ENCODE assay signal across 9 mouse cellular contexts in the genomic region with DNA sequence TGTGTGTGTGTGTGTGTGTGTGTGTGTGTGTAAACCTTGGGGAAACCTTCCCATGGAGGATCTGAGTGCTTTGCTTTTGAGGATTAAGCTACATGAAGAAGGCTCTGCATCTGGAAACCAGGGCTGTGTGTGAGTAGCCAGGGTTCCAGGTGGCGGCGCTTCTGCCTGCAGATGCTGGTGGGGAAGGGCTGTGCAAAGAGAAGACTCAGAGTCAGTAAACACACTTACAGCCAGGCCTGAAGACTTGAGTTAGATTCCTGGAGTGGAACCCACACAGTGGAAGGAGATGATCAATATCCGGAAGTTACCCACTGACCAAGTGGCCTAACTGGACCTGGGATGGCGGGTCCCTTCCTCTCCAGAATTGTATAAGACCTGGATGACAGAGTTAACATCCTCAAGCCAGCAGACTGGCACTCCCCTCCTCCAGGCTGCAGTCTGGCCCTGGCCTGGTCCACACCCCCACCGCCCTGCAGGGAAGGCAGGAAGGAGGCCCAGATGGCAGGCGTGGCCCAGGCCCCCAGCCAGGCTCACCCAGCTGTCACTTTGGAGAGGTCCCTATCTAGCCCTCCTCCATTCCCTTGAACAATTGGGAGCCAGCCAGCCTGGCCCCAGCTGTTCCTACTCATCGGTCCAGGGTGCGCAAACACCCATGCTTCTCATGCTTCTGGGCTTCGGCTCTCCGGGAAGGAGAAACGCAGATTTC. TPM values are rescaled to one million over a fixed set of nuclear protein-coding genes. Genes with fewer than 3 reads are reported as not detected.
DNase-seq lines count a peak whose midpoint lies in the region; ATAC-seq and TF ChIP-seq lines count a peak whose summit lies in the region.
"Had no signal": no experiment of that assay in that cellular context is flagged by ENCODE, and none has a peak within 500 bp of the region (broad histone marks: within the 10 kb centered on the region; RNA-seq: fewer than 3 reads in every experiment).

No protein-coding gene starts in this region.

- peak; percentile 85 for ATAC-seq in hindbrain, embryonic 11.5 days (ENCODE audit: low FRiP score)
- peak; percentile 97 for ATAC-seq in lung, embryonic 16.5 days (ENCODE audit: low read depth)
- ATAC-seq in CD4-positive, CD25-positive, alpha-beta regulatory T cell, adult 4 months: no peak

- peak overlapping the region; percentile 77 for H3K27ac ChIP-seq in hindbrain, embryonic 11.5 days (ENCODE audit: low read depth, low read length)
- H3K27ac ChIP-seq in lung, embryonic 16.5 days (ENCODE audit: low read length): peak overlapping the region; percentile 78

- DNase-seq in cerebellum, adult 9-11 months: peak; percentile 99
- DNase-seq in frontal cortex, postnatal 36 days (ENCODE audit: low spot score in 2 of 2): peak; percentile 85 to 90
- peak; percentile 59 for DNase-seq in hindbrain, embryonic 11.5 days (ENCODE audit: low spot score)
- DNase-seq in layer of hippocampus, adult 9-10 months (ENCODE audit: low spot score): peak; percentile 79
- DNase-seq in retina, postnatal 1 day: peak; percentile 87

- H3K4me1 ChIP-seq in E14TG2a.4 (replicated peaks; ENCODE audit: low read depth, low read length): peaks cover 65% of the 10 kb centered on the region
- H3K4me1 ChIP-seq in hindbrain, embryonic 11.5 days (replicated peaks; ENCODE audit: control insufficient read depth, insufficient read depth, low read length): peaks cover 8% of the 10 kb centered on the region
- peaks cover 17% of the 10 kb centered on the region for H3K4me1 ChIP-seq in lung, embryonic 16.5 days (replicated peaks; ENCODE audit: control insufficient read depth, insufficient read depth, low read length)

- H3K27me3 ChIP-seq in E14TG2a.4 (ENCODE audit: insufficient read depth, low read length): no peaks in the 10 kb centered on the region; the same call in 1 of the 2 replicates
- no peaks in the 10 kb centered on the region for H3K27me3 ChIP-seq in hindbrain, embryonic 11.5 days (ENCODE audit: control insufficient read depth, insufficient read depth, low read length)
- no peaks in the 10 kb centered on the region for H3K27me3 ChIP-seq in lung, embryonic 16.5 days (ENCODE audit: control insufficient read depth, insufficient read depth, low read depth, low read length)

- no peaks in the 10 kb centered on the region for H3K36me3 ChIP-seq in E14TG2a.4 (ENCODE audit: insufficient read depth, low read length)
- H3K36me3 ChIP-seq in hindbrain, embryonic 11.5 days (ENCODE audit: control insufficient read depth, insufficient read depth, low read length): no peaks in the 10 kb centered on the region
- no peaks in the 10 kb centered on the region for H3K36me3 ChIP-seq in lung, embryonic 16.5 days (ENCODE audit: control insufficient read depth, insufficient read depth, low read length)
- H3K36me3 ChIP-seq: G1E had no signal

- 55% methylated on average over 11 of the region's 11 CpGs for WGBS in hindbrain, embryonic 11.5 days
- 16% methylated on average over 11 of the region's 11 CpGs for WGBS in lung, embryonic 16.5 days

- no peak for TF ChIP-seq CTCF in E14TG2a.4 (conservative IDR thresholded peaks at IDR 0.05; ENCODE audit: low read length)

- H3K4me2 ChIP-seq in hindbrain, embryonic 11.5 days (replicated peaks; ENCODE audit: low read depth, low read length): no peak overlapping the region
- H3K4me2 ChIP-seq in lung, embryonic 16.5 days (ENCODE audit: low read depth, low read length): no peak overlapping the region

- H3K4me3 ChIP-seq in E14TG2a.4 (replicated peaks; ENCODE audit: low read length): 0 out of 2 replicates have a peak overlapping the region, but pooled peaks have one; percentile 23
- H3K4me3 ChIP-seq in hindbrain, embryonic 11.5 days (ENCODE audit: low read depth, low read length): no peak overlapping the region
- no peak overlapping the region for H3K4me3 ChIP-seq in lung, embryonic 16.5 days (ENCODE audit: low read length)

- no peaks in the 10 kb centered on the region for H3K9me3 ChIP-seq in E14TG2a.4 (ENCODE audit: low read length)
- no peaks in the 10 kb centered on the region for H3K9me3 ChIP-seq in hindbrain, embryonic 11.5 days (ENCODE audit: control insufficient read depth, low read length)
- H3K9me3 ChIP-seq in lung, embryonic 16.5 days (ENCODE audit: control insufficient read depth, low read length): no peaks in the 10 kb centered on the region
- H3K9me3 ChIP-seq: G1E had no signal

- H3K9ac ChIP-seq in hindbrain, embryonic 11.5 days (ENCODE audit: low read depth, low read length): peak overlapping the region; percentile 16; the same call in 1 of the 2 replicates
- H3K9ac ChIP-seq in lung, embryonic 16.5 days (ENCODE audit: low read length): peak overlapping the region; percentile 33

RNA-seq across cellular contexts. Expression of gene Coro2b, which starts 59.9 kb away (rescaled TPM):
- 19.5 and 20.5 TPM in 2 replicates for polyA plus RNA-seq in hindbrain, embryonic 11.5 days (2014; fragmentation: Nextera tagmentation; extraction: Ambion mirVana)
- polyA plus RNA-seq in lung, embryonic 16.5 days (2015; fragmentation: Nextera tagmentation; extraction: Ambion mirVana): 21.6 and 24.6 TPM in 2 replicates
- polyA plus RNA-seq in CD4-positive, CD25-positive, alpha-beta regulatory T cell, adult 4 months (2017; shearing (Covaris generic)): 1 to 10 TPM; 2.7 to 3.6 TPM
- polyA plus RNA-seq: G1E had no signal
